In genomic region chr4:148849437-148849836, GRCm38 (mm10) we compare ENCODE assay signal across 25 mouse cellular contexts. TPM values are rescaled to one million over a fixed set of nuclear protein-coding genes. Genes with fewer than 3 reads are reported as not detected.
DNase-seq lines count a peak whose midpoint lies in the region; ATAC-seq lines count a peak whose summit lies in the region.
"Had no signal": no experiment of that assay in that cellular context is flagged by ENCODE, and none has a peak within 500 bp of the region (broad histone marks: within the 10 kb centered on the region; RNA-seq: fewer than 3 reads in every experiment).

No protein-coding gene starts in this region.

- no peaks in the 10 kb centered on the region for H3K9me3 ChIP-seq in heart, embryonic 16.5 days (replicated peaks; ENCODE audit: control insufficient read depth, low read length)
- no peaks in the 10 kb centered on the region for H3K9me3 ChIP-seq in liver, embryonic 11.5 days (ENCODE audit: control insufficient read depth, low read length)
- H3K9me3 ChIP-seq: embryonic facial prominence, embryonic 15.5 days; forebrain, embryonic 15.5 days; G1E; heart, embryonic 15.5 days; hindbrain, embryonic 12.5 days had no signal

- H3K27ac ChIP-seq in heart, embryonic 16.5 days (ENCODE audit: low read length): peak overlapping the region; percentile 13; the same call in 1 of the 2 replicates
- no peak overlapping the region for H3K27ac ChIP-seq in liver, embryonic 11.5 days (ENCODE audit: low read depth, low read length)
- H3K27ac ChIP-seq: embryonic facial prominence, embryonic 15.5 days; forebrain, embryonic 15.5 days; heart, embryonic 15.5 days; hindbrain, embryonic 12.5 days had no signal

- 0 out of 2 replicates have a peak overlapping the region, but pooled peaks have one; percentile 16 for H3K9ac ChIP-seq in heart, embryonic 16.5 days (ENCODE audit: low read length)
- H3K9ac ChIP-seq in liver, embryonic 11.5 days (ENCODE audit: low read depth, low read length): no peak overlapping the region
- H3K9ac ChIP-seq: embryonic facial prominence, embryonic 15.5 days; forebrain, embryonic 15.5 days; heart, embryonic 15.5 days; hindbrain, embryonic 12.5 days had no signal

- H3K4me1 ChIP-seq in heart, embryonic 16.5 days (ENCODE audit: control insufficient read depth, insufficient read depth, low read length): peaks cover 32% of the 10 kb centered on the region
- no peaks in the 10 kb centered on the region for H3K4me1 ChIP-seq in liver, embryonic 11.5 days (replicated peaks; ENCODE audit: control insufficient read depth, insufficient read depth, low read length)

- DNase-seq in heart, adult 8-10 months (ENCODE audit: low spot score): no peak
- DNase-seq in Muller cell, postnatal 12 days (ENCODE audit: inconsistent ontology term): peak; percentile 24
- no peak for DNase-seq in neural tube, embryonic 10.5 days (ENCODE audit: extremely low spot score, low spot score)
- no peak for DNase-seq in liver, embryonic 11.5 days (ENCODE audit: low spot score)
- DNase-seq: adrenal gland, postnatal 14 days; cerebellum, adult 18-20 months; cerebellum, adult 9-11 months; cerebellum, postnatal 36 days; embryo, embryonic 11 days; gastrocnemius, postnatal 25 days; heart, adult 11 months; heart, postnatal 36 days had no signal

- H3K4me3 ChIP-seq in heart, embryonic 16.5 days (ENCODE audit: low read length): no peak overlapping the region
- H3K4me3 ChIP-seq in liver, embryonic 11.5 days (ENCODE audit: low read depth, low read length): no peak overlapping the region
- H3K4me3 ChIP-seq: embryonic facial prominence, embryonic 15.5 days; forebrain, embryonic 15.5 days; heart, embryonic 15.5 days; hindbrain, embryonic 12.5 days had no signal

- H3K36me3 ChIP-seq in heart, embryonic 16.5 days (ENCODE audit: control insufficient read depth, insufficient read depth): no peaks in the 10 kb centered on the region
- H3K36me3 ChIP-seq in liver, embryonic 11.5 days (ENCODE audit: control insufficient read depth, insufficient read depth, low read length): no peaks in the 10 kb centered on the region
- H3K36me3 ChIP-seq: embryonic facial prominence, embryonic 15.5 days; forebrain, embryonic 15.5 days; G1E; heart, embryonic 15.5 days; hindbrain, embryonic 12.5 days had no signal

- 55% methylated on average over 6 of the region's 6 CpGs for WGBS in heart, embryonic 16.5 days
- 65% methylated on average over 6 of the region's 6 CpGs for WGBS in liver, embryonic 11.5 days

- no peak overlapping the region for H3K4me2 ChIP-seq in heart, embryonic 16.5 days (ENCODE audit: low read depth, low read length)
- H3K4me2 ChIP-seq in liver, embryonic 11.5 days: no peak overlapping the region
- H3K4me2 ChIP-seq: embryonic facial prominence, embryonic 15.5 days; forebrain, embryonic 15.5 days; heart, embryonic 11.5 days; heart, embryonic 15.5 days; hindbrain, embryonic 12.5 days had no signal

- no peaks in the 10 kb centered on the region for H3K27me3 ChIP-seq in heart, embryonic 16.5 days (ENCODE audit: control insufficient read depth, insufficient read depth, low read length)
- H3K27me3 ChIP-seq in liver, embryonic 11.5 days (replicated peaks; ENCODE audit: control insufficient read depth, insufficient read depth, low read length): peaks cover 12% of the 10 kb centered on the region
- H3K27me3 ChIP-seq: forebrain, embryonic 15.5 days; heart, embryonic 15.5 days had no signal

- ATAC-seq in heart, embryonic 16.5 days (replicated peaks; ENCODE audit: extremely low read depth, insufficient read depth, low FRiP score): no peak
- ATAC-seq in hematopoietic stem cell, adult 5-6 weeks (replicated peaks in 1 of 2; ENCODE audit: insufficient read depth in 1 of 2, low FRiP score in 2 of 2, low TSS enrichment in 1 of 2, low read depth in 1 of 2, poor library complexity in 2 of 2, severe bottlenecking in 2 of 2): peak; percentile 55 to 67
- no peak for ATAC-seq in erythroblast, adult 5-6 weeks (replicated peaks; ENCODE audit: low FRiP score, poor library complexity, severe bottlenecking)
- ATAC-seq in liver, embryonic 11.5 days (replicated peaks; ENCODE audit: low FRiP score): no peak
- ATAC-seq: activated CD4-positive, CD25-positive, alpha-beta regulatory T cell, adult 4 months; forebrain, embryonic 15.5 days; hindbrain, embryonic 16.5 days; inflammation-experienced regulatory T-cells, adult 6 months; intestine, postnatal 0 days had no signal

RNA-seq across cellular contexts. Expression of gene Casz1, which starts 45.2 kb away (rescaled TPM):
- 22.4 and 25.7 TPM in 2 replicates for polyA plus RNA-seq in heart, embryonic 16.5 days (2015; fragmentation: Nextera tagmentation; extraction: Ambion mirVana)
- total RNA-seq in heart, adult 8-10 months (2022): 10 to 100 TPM; 40.6 to 49.5 (median 47.3) TPM
- 3.4 and 6.3 TPM in 2 replicates for total RNA-seq in hematopoietic stem cell, adult 5-6 weeks (2017)
- 1.5 and 2.5 TPM in 2 replicates for total RNA-seq in erythroblast, adult 5-6 weeks (2015; ENCODE audit: low replicate concordance)
- total RNA-seq in erythroblast, adult 5-6 weeks (2017; ENCODE audit: low replicate concordance): 1.2 and 1.5 TPM in 2 replicates
- polyA plus RNA-seq in liver, embryonic 11.5 days (2014; fragmentation: Nextera tagmentation; extraction: Ambion mirVana): 0.56 and 1.0 TPM in 2 replicates

Comparison
In these comparisons a context has a peak if more than half of its experiments do, and no peak if none do; other contexts are left out.
1. ATAC-seq: peak in hematopoietic stem cell, adult 5-6 weeks (2 of 2); none in heart, embryonic 16.5 days (single experiment), erythroblast, adult 5-6 weeks (single experiment) and liver, embryonic 11.5 days (single experiment).